Mouse (Mus musculus): ENCODE measurements at regions not wholly inside any gene's neighbourhood (a gene's known extent, or its start where the extent isn't known, plus 50 kb on each side); places are given as distances from the start of the nearest gene placed in this dataset.

GRCm38 (mm10) chr9:41221110-41221790, 59.8 kb upstream of the Ubash3b start:
- H3K4me1 ChIP-seq, result no peaks in the 10 kb centered on the region
- H3K4me3 ChIP-seq (replicated peaks), result no peak overlapping the region
- H3K9me3 ChIP-seq (replicated peaks), result no peaks in the 10 kb centered on the region
- H3K4me2 ChIP-seq, result no peak overlapping the region
- 71% methylated on average over 4 of the region's 4 CpGs for WGBS
- H3K27me3 ChIP-seq, result no peaks in the 10 kb centered on the region
- ATAC-seq (replicated peaks; ENCODE audit: low FRiP score), result no peak
- no peaks in the 10 kb centered on the region for H3K36me3 ChIP-seq
- no peak overlapping the region for H3K9ac ChIP-seq
- no peak overlapping the region for H3K27ac ChIP-seq

- Histone ChIP-seq H3K4me1 (no peaks in the 10 kb centered on the region), H3K36me3 (no peaks in the 10 kb centered on the region), H3K4me2 (no peak overlapping the region), H3K4me3 (replicated peaks) (no peak overlapping the region), H3K9me3 (replicated peaks) (no peaks in the 10 kb centered on the region), H3K27me3 (no peaks in the 10 kb centered on the region), H3K9ac (no peak overlapping the region), H3K27ac (no peak overlapping the region)
- ATAC-seq (replicated peaks; ENCODE audit: low FRiP score), result no peak
- WGBS, result 86% methylated on average over 3 of the region's 3 CpGs
Measured at GRCm38 (mm10) chr9:41220105-41220669, 58.7 kb upstream of the Ubash3b start.

- Histone ChIP-seq H3K4me3 (replicated peaks) (no peak overlapping the region), H3K36me3 (no peaks in the 10 kb centered on the region), H3K4me1 (no peaks in the 10 kb centered on the region), H3K9me3 (replicated peaks) (no peaks in the 10 kb centered on the region), H3K9ac (no peak overlapping the region), H3K27me3 (no peaks in the 10 kb centered on the region), H3K4me2 (no peak overlapping the region), H3K27ac (no peak overlapping the region)
- 94% methylated on average over 6 of the region's 6 CpGs for WGBS
- ATAC-seq (replicated peaks; ENCODE audit: low FRiP score), result no peak
Measured at GRCm38 (mm10) chr9:41218702-41219101, 57.2 kb upstream of the Ubash3b start.

GRCm38 (mm10) chr9:41216248-41216647, 54.8 kb upstream of the Ubash3b start:
- Histone ChIP-seq H3K9ac (no peak overlapping the region), H3K4me1 (peaks cover 23% of the 10 kb centered on the region), H3K4me2 (no peak overlapping the region), H3K27ac (no peak overlapping the region), H3K9me3 (replicated peaks) (no peaks in the 10 kb centered on the region), H3K4me3 (replicated peaks) (no peak overlapping the region), H3K36me3 (no peaks in the 10 kb centered on the region), H3K27me3 (no peaks in the 10 kb centered on the region)
- ATAC-seq (replicated peaks; ENCODE audit: low FRiP score), result no peak
- WGBS, result 30% methylated on average over 3 of the region's 3 CpGs

GRCm38 (mm10) chr9:41215026-41215425, 53.5 kb upstream of the Ubash3b start:
- no peak overlapping the region for H3K4me3 ChIP-seq (replicated peaks)
- ATAC-seq (replicated peaks; ENCODE audit: low FRiP score), result no peak
- no peak overlapping the region for H3K4me2 ChIP-seq
- WGBS, result 90% methylated on average over 5 of the region's 5 CpGs
- no peak overlapping the region for H3K27ac ChIP-seq
- H3K9ac ChIP-seq, result no peak overlapping the region
- no peaks in the 10 kb centered on the region for H3K27me3 ChIP-seq
- H3K9me3 ChIP-seq (replicated peaks), result no peaks in the 10 kb centered on the region
- peaks cover 23% of the 10 kb centered on the region for H3K4me1 ChIP-seq
- no peaks in the 10 kb centered on the region for H3K36me3 ChIP-seq

- 28% methylated on average over 14 of the region's 14 CpGs for WGBS
- no peaks in the 10 kb centered on the region for H3K9me3 ChIP-seq (replicated peaks)
- H3K9ac ChIP-seq, result 0 out of 2 replicates have a peak overlapping the region, but pooled peaks have one; percentile 7
- peak overlapping the region; percentile 22; the same call in 1 of the 2 replicates for H3K4me3 ChIP-seq (replicated peaks)
- H3K4me1 ChIP-seq, result peaks cover 23% of the 10 kb centered on the region
- H3K27me3 ChIP-seq, result no peaks in the 10 kb centered on the region
- H3K36me3 ChIP-seq, result no peaks in the 10 kb centered on the region
- peak overlapping the region; percentile 93 for H3K27ac ChIP-seq
- H3K4me2 ChIP-seq, result peak overlapping the region; percentile 56
- ATAC-seq (replicated peaks; ENCODE audit: low FRiP score), result 0 out of 2 replicates have a peak, but pooled peaks have one; percentile 33
Measured at GRCm38 (mm10) chr9:41212943-41213529, 51.5 kb upstream of the Ubash3b start.

GRCm38 (mm10) chr9:41212303-41212901, 50.9 kb upstream of the Ubash3b start:
- H3K27me3 ChIP-seq, result no peaks in the 10 kb centered on the region
- peaks cover 23% of the 10 kb centered on the region for H3K4me1 ChIP-seq
- WGBS, result under 1% methylated on average over 7 of the region's 7 CpGs
- H3K4me3 ChIP-seq (replicated peaks), result peak overlapping the region; percentile 22
- H3K9me3 ChIP-seq (replicated peaks), result no peaks in the 10 kb centered on the region
- peak overlapping the region; percentile 93 for H3K27ac ChIP-seq
- peak overlapping the region; percentile 56 for H3K4me2 ChIP-seq
- ATAC-seq (replicated peaks; ENCODE audit: low FRiP score), result peak; percentile 84
- no peaks in the 10 kb centered on the region for H3K36me3 ChIP-seq
- H3K9ac ChIP-seq, result peak overlapping the region; percentile 39

GRCm38 (mm10) chr9:41211865-41212302, 50.4 kb upstream of the Ubash3b start:
- Histone ChIP-seq H3K36me3 (no peaks in the 10 kb centered on the region), H3K9ac (peak overlapping the region; percentile 39), H3K27ac (peak overlapping the region; percentile 93), H3K4me2 (peak overlapping the region; percentile 56), H3K9me3 (replicated peaks) (no peaks in the 10 kb centered on the region), H3K27me3 (no peaks in the 10 kb centered on the region), H3K4me1 (peaks cover 27% of the 10 kb centered on the region), H3K4me3 (replicated peaks) (no peak overlapping the region)
- no peak for ATAC-seq (replicated peaks; ENCODE audit: low FRiP score)
- WGBS, result 39% methylated on average over 10 of the region's 10 CpGs

MicroRNAs in the stretch of these regions (microRNA counts, 519-probe panel; counts per million panel counts)
- microRNA mmu-miR-100 (3,057 counts per million, percentile 81 among the panel's probes with 10 or more counts), microRNA mmu-miR-125b-3p (2,531 counts per million, percentile 46 among the panel's probes with 10 or more counts)

Small RNA genes in the stretch of these regions (microRNA-seq; reads per million reads assigned to microRNA genes)
- gene Mir100, result 8,051 reads per million, percentile 95 among the genes with 10 or more reads in this experiment
- gene Mir125b-1, result 349 reads per million, percentile 70 among the genes with 10 or more reads in this experiment
- 167 reads per million, percentile 64 among the genes with 10 or more reads in this experiment for gene Mirlet7a-2

All from kidney, embryonic 15.5 days (tissue).